Comparison of ENCODE assay signal across 12 mouse cellular contexts in the genomic region with DNA sequence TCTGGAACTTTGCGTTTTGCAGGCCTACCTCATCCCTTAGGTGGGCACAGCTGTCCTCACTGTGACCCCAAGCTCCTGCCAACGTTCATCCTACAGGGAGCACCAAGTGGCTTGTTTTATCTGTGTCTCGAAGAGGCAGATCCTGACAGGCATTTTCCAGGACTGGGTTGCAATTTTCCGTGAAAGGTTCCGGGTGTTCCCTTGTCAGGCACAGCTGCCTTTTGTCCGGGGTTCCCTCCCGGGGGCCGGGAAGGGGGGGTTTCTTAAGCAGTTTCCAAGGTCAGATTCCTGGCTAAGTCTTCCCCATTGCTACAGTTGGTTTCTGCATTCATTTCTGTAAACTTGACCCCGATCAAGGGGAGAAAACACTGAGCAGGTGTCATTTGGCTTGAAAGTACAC. TPM values are rescaled to one million over a fixed set of nuclear protein-coding genes. Genes with fewer than 3 reads are reported as not detected.
DNase-seq lines count a peak whose midpoint lies in the region; ATAC-seq and TF ChIP-seq lines count a peak whose summit lies in the region.
"Had no signal": no experiment of that assay in that cellular context is flagged by ENCODE, and none has a peak within 500 bp of the region (broad histone marks: within the 10 kb centered on the region; RNA-seq: fewer than 3 reads in every experiment).

No protein-coding gene starts in this region.

- H3K4me1 ChIP-seq in midbrain, embryonic 13.5 days (replicated peaks) = peaks cover 4% of the 10 kb centered on the region; the same call in 1 of the 2 replicates
- no peaks in the 10 kb centered on the region for H3K4me1 ChIP-seq in midbrain, postnatal 0 days (ENCODE audit: insufficient read depth, low read length)
- peaks cover 5% of the 10 kb centered on the region; the same call in 1 of the 2 replicates for H3K4me1 ChIP-seq in hindbrain, embryonic 15.5 days (replicated peaks)
- H3K4me1 ChIP-seq in stomach, embryonic 15.5 days = peaks cover 11% of the 10 kb centered on the region; the same call in 1 of the 2 replicates
- no peaks in the 10 kb centered on the region for H3K4me1 ChIP-seq in forebrain, embryonic 13.5 days
- H3K4me1 ChIP-seq: neural tube, embryonic 12.5 days had no signal

- no peaks in the 10 kb centered on the region for H3K27me3 ChIP-seq in midbrain, embryonic 13.5 days
- H3K27me3 ChIP-seq in midbrain, postnatal 0 days (ENCODE audit: insufficient read depth, low read length) = no peaks in the 10 kb centered on the region
- no peaks in the 10 kb centered on the region for H3K27me3 ChIP-seq in hindbrain, embryonic 15.5 days
- H3K27me3 ChIP-seq in stomach, embryonic 15.5 days (replicated peaks) = no peaks in the 10 kb centered on the region
- H3K27me3 ChIP-seq in forebrain, embryonic 13.5 days = no peaks in the 10 kb centered on the region
- H3K27me3 ChIP-seq: neural tube, embryonic 12.5 days had no signal

- peak; percentile 23 to 31 for DNase-seq in heart, adult 9 months (ENCODE audit: low spot score in 2 of 2)
- no peak for DNase-seq in heart, adult 8-10 months (ENCODE audit: low spot score)
- DNase-seq in midbrain, postnatal 0 days (ENCODE audit: low spot score) = no peak
- DNase-seq in cerebellum, postnatal 10 days = no peak
- DNase-seq: B cell, adult 2 months; gastrocnemius, postnatal 10 days had no signal

- 69% methylated on average over 9 of the region's 9 CpGs for WGBS in midbrain, embryonic 13.5 days
- WGBS in midbrain, postnatal 0 days = 61% methylated on average over 9 of the region's 9 CpGs
- WGBS in hindbrain, embryonic 15.5 days = 66% methylated on average over 9 of the region's 9 CpGs
- WGBS in stomach, embryonic 15.5 days = 26% methylated on average over 9 of the region's 9 CpGs
- WGBS in forebrain, embryonic 13.5 days = 79% methylated on average over 9 of the region's 9 CpGs

- H3K9ac ChIP-seq in midbrain, embryonic 13.5 days (replicated peaks) = no peak overlapping the region
- no peak overlapping the region for H3K9ac ChIP-seq in midbrain, postnatal 0 days (replicated peaks; ENCODE audit: low read length, poor library complexity, severe bottlenecking)
- H3K9ac ChIP-seq in hindbrain, embryonic 15.5 days = no peak overlapping the region
- no peak overlapping the region for H3K9ac ChIP-seq in stomach, embryonic 15.5 days
- H3K9ac ChIP-seq in forebrain, embryonic 13.5 days = no peak overlapping the region
- H3K9ac ChIP-seq: liver, embryonic 14.5 days; neural tube, embryonic 12.5 days had no signal

- no peaks in the 10 kb centered on the region for H3K36me3 ChIP-seq in midbrain, embryonic 13.5 days
- H3K36me3 ChIP-seq in midbrain, postnatal 0 days (ENCODE audit: insufficient read depth, low read length) = no peaks in the 10 kb centered on the region
- H3K36me3 ChIP-seq in hindbrain, embryonic 15.5 days = no peaks in the 10 kb centered on the region
- H3K36me3 ChIP-seq in stomach, embryonic 15.5 days = no peaks in the 10 kb centered on the region
- no peaks in the 10 kb centered on the region for H3K36me3 ChIP-seq in forebrain, embryonic 13.5 days (ENCODE audit: poor library complexity, severe bottlenecking)
- H3K36me3 ChIP-seq: neural tube, embryonic 12.5 days had no signal

- ATAC-seq in midbrain, embryonic 13.5 days = no peak
- no peak; the same call in 1 of the 2 replicates for ATAC-seq in midbrain, postnatal 0 days (ENCODE audit: low FRiP score)
- no peak for ATAC-seq in hindbrain, embryonic 15.5 days (ENCODE audit: low FRiP score, low read depth)
- no peak for ATAC-seq in stomach, embryonic 15.5 days (ENCODE audit: insufficient read depth, low FRiP score, low read depth)
- no peak for ATAC-seq in forebrain, embryonic 13.5 days

- H3K4me3 ChIP-seq in midbrain, embryonic 13.5 days (replicated peaks) = no peak overlapping the region
- no peak overlapping the region for H3K4me3 ChIP-seq in midbrain, postnatal 0 days (ENCODE audit: low read depth, low read length)
- H3K4me3 ChIP-seq in hindbrain, embryonic 15.5 days = no peak overlapping the region
- H3K4me3 ChIP-seq in stomach, embryonic 15.5 days (replicated peaks) = 0 out of 2 replicates have a peak overlapping the region, but pooled peaks have one; percentile 12
- H3K4me3 ChIP-seq in forebrain, embryonic 13.5 days = no peak overlapping the region
- H3K4me3 ChIP-seq: neural tube, embryonic 12.5 days had no signal

- H3K27ac ChIP-seq in midbrain, embryonic 13.5 days = no peak overlapping the region
- no peak overlapping the region for H3K27ac ChIP-seq in midbrain, postnatal 0 days (ENCODE audit: low read depth, low read length)
- H3K27ac ChIP-seq in hindbrain, embryonic 15.5 days (replicated peaks) = no peak overlapping the region
- no peak overlapping the region for H3K27ac ChIP-seq in stomach, embryonic 15.5 days
- H3K27ac ChIP-seq in forebrain, embryonic 13.5 days = no peak overlapping the region
- H3K27ac ChIP-seq: liver, embryonic 14.5 days; neural tube, embryonic 12.5 days had no signal

- TF ChIP-seq CTCF in midbrain, postnatal 0 days (IDR thresholded peaks at IDR 0.05) = no peak

- 0 out of 2 replicates have a peak overlapping the region, but pooled peaks have one; percentile 6 for H3K4me2 ChIP-seq in midbrain, embryonic 13.5 days (replicated peaks)
- H3K4me2 ChIP-seq in midbrain, postnatal 0 days (ENCODE audit: low read depth, low read length, poor library complexity, severe bottlenecking) = no peak overlapping the region
- peak overlapping the region; percentile 25 for H3K4me2 ChIP-seq in hindbrain, embryonic 15.5 days
- peak overlapping the region; percentile 32 for H3K4me2 ChIP-seq in stomach, embryonic 15.5 days
- H3K4me2 ChIP-seq in forebrain, embryonic 13.5 days = no peak overlapping the region
- H3K4me2 ChIP-seq: neural tube, embryonic 12.5 days had no signal

- peaks cover 3% of the 10 kb centered on the region; the same call in 1 of the 2 replicates for H3K9me3 ChIP-seq in midbrain, embryonic 13.5 days
- no peaks in the 10 kb centered on the region for H3K9me3 ChIP-seq in midbrain, postnatal 0 days (ENCODE audit: low read length)
- H3K9me3 ChIP-seq in hindbrain, embryonic 15.5 days = no peaks in the 10 kb centered on the region
- no peaks in the 10 kb centered on the region for H3K9me3 ChIP-seq in stomach, embryonic 15.5 days
- no peaks in the 10 kb centered on the region; the same call in 1 of the 2 replicates for H3K9me3 ChIP-seq in forebrain, embryonic 13.5 days (replicated peaks)
- H3K9me3 ChIP-seq: neural tube, embryonic 12.5 days had no signal

RNA-seq across cellular contexts. Expression of gene Pomp, which starts 34.2 kb away (rescaled TPM):
- 100 to 1,000 TPM; 126 to 181 (median 148) TPM for total RNA-seq in heart, adult 8-10 months (2022)
- 522 and 549 TPM in 2 replicates for polyA plus RNA-seq in midbrain, embryonic 13.5 days (2015; fragmentation: Nextera tagmentation; extraction: Ambion mirVana)
- 220 and 287 TPM in 2 replicates for total RNA-seq in midbrain, postnatal 0 days (2014; rRNA removed)
- 513 and 545 TPM in 2 replicates for polyA plus RNA-seq in midbrain, postnatal 0 days (2015; fragmentation: Nextera tagmentation; extraction: Ambion mirVana)
- polyA plus RNA-seq in hindbrain, embryonic 15.5 days (2015; fragmentation: Nextera tagmentation; extraction: Ambion mirVana) = 461 and 478 TPM in 2 replicates
- polyA plus RNA-seq in stomach, embryonic 15.5 days (2015; fragmentation: Nextera tagmentation; extraction: Ambion mirVana) = 384 and 481 TPM in 2 replicates
- 563 and 585 TPM in 2 replicates for polyA plus RNA-seq in forebrain, embryonic 13.5 days (2015; fragmentation: Nextera tagmentation; extraction: Ambion mirVana)

Comparison
In these comparisons a context has a peak if more than half of its experiments do, and no peak if none do; other contexts are left out.
1. DNase-seq: peak in heart, adult 9 months (2 of 2); none in heart, adult 8-10 months (single experiment), midbrain, postnatal 0 days (single experiment) and cerebellum, postnatal 10 days (0 of 2).
2. H3K4me2 ChIP-seq: peak in midbrain, embryonic 13.5 days (single experiment), hindbrain, embryonic 15.5 days (single experiment) and stomach, embryonic 15.5 days (single experiment); none in midbrain, postnatal 0 days (single experiment) and forebrain, embryonic 13.5 days (single experiment).